Mouse (Mus musculus): ENCODE data around the gene Rnf115. TPM values are rescaled to one million over a fixed set of nuclear protein-coding genes. Genes with fewer than 3 reads are reported as not detected.

Gene Rnf115
- 48.9 TPM for total RNA-seq (2023)

DNA sequence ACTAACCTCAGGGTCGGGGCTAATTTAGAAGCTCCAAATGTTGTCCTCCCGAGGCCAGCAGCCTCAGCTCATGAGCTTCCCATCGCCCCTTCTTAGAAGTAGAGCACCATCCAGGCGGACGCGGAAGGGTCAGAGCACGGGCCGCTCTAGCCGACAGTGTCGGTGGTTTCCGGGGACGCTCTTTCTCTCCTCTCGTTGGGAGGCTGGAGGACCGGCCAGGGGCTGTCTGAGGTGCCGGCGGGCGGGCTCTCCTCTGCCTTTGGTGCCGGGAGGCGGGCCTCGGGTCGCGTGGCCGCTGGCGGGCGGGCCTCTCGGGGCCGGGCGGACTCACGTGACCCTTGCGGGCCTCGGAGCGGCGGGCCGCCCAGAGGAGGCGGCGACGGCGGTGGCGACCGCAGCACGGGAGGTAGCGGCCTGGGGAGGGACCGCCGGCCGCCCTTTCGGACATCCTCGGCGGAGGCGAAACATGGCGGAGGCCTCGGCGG lies at the start of gene Rnf115, which contains the start of gene Polr3c:
TSS of gene Rnf115 (plus strand) at position 322 of the 485 bp plus-strand sequence.
TSS of gene Polr3c (minus strand) at position 286 of the 485 bp plus-strand sequence.

DNA sequence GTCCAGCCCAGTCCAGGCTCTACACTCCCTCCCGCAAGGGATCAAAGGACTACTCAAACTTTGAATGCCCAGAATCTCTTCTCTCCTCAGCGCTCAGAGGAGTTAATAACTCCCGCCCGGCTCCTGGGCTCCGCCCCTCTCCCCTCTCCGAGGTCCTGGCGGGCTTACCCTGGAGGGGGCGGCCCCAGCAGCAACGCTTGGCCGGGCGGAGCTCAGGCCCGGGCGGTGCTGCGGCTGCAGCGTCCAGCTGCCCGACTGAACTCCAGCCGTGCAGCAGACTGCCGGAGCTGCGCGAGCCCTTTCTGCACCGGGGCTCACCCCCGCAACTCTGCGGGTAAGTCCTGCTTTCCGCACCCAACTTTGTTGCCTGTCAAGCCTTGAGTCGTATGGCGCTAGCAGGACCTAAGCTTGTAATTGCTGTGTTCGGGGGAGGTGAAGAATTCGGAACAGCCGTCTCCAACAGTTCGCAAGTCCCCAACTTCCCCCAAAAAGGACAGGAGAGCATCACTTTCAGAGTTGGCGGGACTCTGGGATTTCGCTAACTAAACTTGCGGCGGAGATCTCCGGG lies 31.2 kb upstream of the Rnf115 start, which contains the start of gene Pias3:
TSS of gene Pias3 (plus strand) at position 187 of the 568 bp plus-strand sequence.

DNA sequence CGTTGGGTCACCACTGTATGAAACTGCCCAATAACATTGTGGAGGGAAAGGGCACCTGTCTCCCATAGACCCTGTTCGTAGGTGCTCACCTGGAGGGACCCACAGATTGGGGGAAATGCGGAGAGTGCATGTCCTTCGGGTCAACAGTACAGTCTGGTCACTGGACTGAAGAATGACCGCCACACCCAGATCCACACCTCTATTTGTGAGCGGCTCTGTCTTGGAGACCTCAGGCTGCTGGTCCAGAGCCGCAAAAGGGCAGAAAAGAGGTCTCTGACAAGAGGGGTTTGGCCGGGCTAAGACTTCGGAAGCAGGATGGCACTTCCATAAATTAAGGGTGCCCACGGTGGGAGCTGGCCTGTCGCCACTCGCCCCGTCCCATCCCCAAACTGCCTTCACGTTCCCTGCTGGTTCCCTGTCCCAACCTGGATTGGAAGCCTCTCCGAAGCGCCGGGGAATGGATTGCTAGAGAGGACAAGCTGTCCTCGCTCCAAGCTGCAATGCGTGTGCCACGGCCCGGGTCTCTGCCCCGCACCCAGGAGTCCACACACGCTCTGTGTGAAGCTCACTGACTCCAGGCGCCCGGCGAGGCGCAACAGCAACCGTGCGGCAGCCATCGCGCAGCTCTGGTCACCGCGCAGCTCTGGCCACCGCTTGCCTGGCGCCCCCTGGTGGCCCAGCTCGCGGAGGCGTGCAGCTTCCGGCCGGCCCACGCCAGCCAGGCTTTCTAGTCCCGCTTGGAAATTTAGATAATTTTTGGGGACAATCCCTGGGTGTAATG lies 19.4 kb upstream of the Rnf115 start, which contains the start of gene Nudt17:
TSS of gene Nudt17 (minus strand) at position 660 of the 781 bp plus-strand sequence.

DNA sequence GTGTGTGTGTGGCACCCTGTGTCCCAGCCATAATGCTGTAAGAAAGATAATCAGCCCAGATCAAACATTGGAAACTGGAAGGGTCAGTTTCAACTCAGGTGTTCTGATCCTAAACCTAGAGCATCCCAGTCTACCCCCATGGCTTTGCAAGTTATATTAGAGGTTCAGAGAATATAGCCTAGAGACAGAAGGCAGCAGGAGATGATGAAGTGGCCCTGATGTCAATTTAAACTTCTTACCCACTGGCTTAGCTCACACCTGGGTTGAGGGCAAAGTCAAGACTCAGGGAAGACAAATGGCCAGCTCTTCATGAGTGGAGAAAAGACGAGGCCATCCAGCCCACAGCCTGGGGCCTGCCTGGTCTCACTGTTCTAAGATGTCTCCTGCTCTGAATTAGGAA lies 101.5 kb downstream of the Rnf115 start, which contains the start of the genes Pdzk1 and Cd160:
TSS of gene Pdzk1 (plus strand) at position 301 of the 400 bp plus-strand sequence.
TSS of gene Cd160 (minus strand) at position 368 of the 400 bp plus-strand sequence.

Other genes with a start within 250 kb of the Rnf115 start
- gene Hfe2, start 202.5 kb upstream of the Rnf115 start, total RNA-seq (2023) = not detected
- gene Txnip, start 169.7 kb upstream of the Rnf115 start, total RNA-seq (2023) = 652 TPM
- not detected for gene Gm16253, start 150.7 kb upstream of the Rnf115 start, total RNA-seq (2023)
- 33.5 TPM for gene Polr3gl, start 133.5 kb upstream of the Rnf115 start, total RNA-seq (2023)
- gene Ankrd34a, start 131.0 kb upstream of the Rnf115 start, total RNA-seq (2023) = not detected
- gene Lix1l, start 126.5 kb upstream of the Rnf115 start, total RNA-seq (2023) = 0.44 TPM
- 83.5 TPM for gene Rbm8a, start 97.7 kb upstream of the Rnf115 start, total RNA-seq (2023)
- gene Pex11b, start 92.3 kb upstream of the Rnf115 start, total RNA-seq (2023) = 29.4 TPM
- 0.21 TPM for gene Gm42957, start 92.2 kb upstream of the Rnf115 start, total RNA-seq (2023)
- 3.3 TPM for gene Itga10, start 82.1 kb upstream of the Rnf115 start, total RNA-seq (2023)
- gene Ankrd35, start 57.5 kb upstream of the Rnf115 start, total RNA-seq (2023) = not detected
- 14.2 TPM for gene Pias3, start 31.3 kb upstream of the Rnf115 start, total RNA-seq (2023)
- 0.97 TPM for gene Nudt17, start 19.1 kb upstream of the Rnf115 start, total RNA-seq (2023)
- 58.2 TPM for gene Polr3c, start within 50 bp of the Rnf115 start, total RNA-seq (2023)
- not detected for gene Pdzk1, start 101.6 kb downstream of the Rnf115 start, total RNA-seq (2023)
- gene Cd160, start 101.7 kb downstream of the Rnf115 start, total RNA-seq (2023) = 2.1 TPM
- gene Gja5, start 177.0 kb downstream of the Rnf115 start, total RNA-seq (2023) = not detected
- gene Gpr89, start 177.7 kb downstream of the Rnf115 start, total RNA-seq (2023) = 23.9 TPM
- not detected for gene Gja8, start 198.4 kb downstream of the Rnf115 start, total RNA-seq (2023)

Data from CD4-positive naive resting alpha-beta T cell, adult 76 days (primary cell).